Mouse (Mus musculus): ENCODE data around the gene Exph5. TPM values are rescaled to one million over a fixed set of nuclear protein-coding genes. Genes with fewer than 3 reads are reported as not detected.

Exph5 gene
- polyA plus RNA-seq, 1 experiment from 2014 or later = 0.39 TPM

- Histone ChIP-seq H3K4me1 (ENCODE audit: control insufficient read depth in 2 of 2, insufficient read depth in 2 of 2, low read length in 2 of 2) (peaks cover 9 to 13% of the 10 kb centered on the region in 2 experiments; a peak in 3 of 4 replicates), H3K4me3 (ENCODE audit: control insufficient read depth in 1 of 2, insufficient read depth in 1 of 2, low read depth in 1 of 2, low read length in 2 of 2) (no peak overlapping the region), H3K36me3 (ENCODE audit: control insufficient read depth, insufficient read depth, low read length) (peaks cover 8% of the 10 kb centered on the region; the same call in 1 of the 2 replicates), H3K27ac (replicated peaks in 1 of 2; ENCODE audit: control insufficient read depth in 1 of 2, insufficient read depth in 1 of 2, low read depth in 2 of 2, low read length in 2 of 2) (no peak overlapping the region), H3K9ac (ENCODE audit: low read length) (no peak overlapping the region), H3K9me3 (ENCODE audit: control insufficient read depth, low read length) (no peaks in the 10 kb centered on the region), H3K4me2 (ENCODE audit: low read length) (no peak overlapping the region), H3K27me3 (ENCODE audit: control insufficient read depth, insufficient read depth, low read length) (no peaks in the 10 kb centered on the region)
- WGBS = 51% methylated on average over 8 of the region's 8 CpGs
- no peak for ATAC-seq (ENCODE audit: insufficient number of reproducible peaks, insufficient read depth, low FRiP score, low read depth)
Observed at GRCm38 (mm10) chr9:53401146-53401545, 99.7 kb downstream of the Exph5 start.

DNA sequence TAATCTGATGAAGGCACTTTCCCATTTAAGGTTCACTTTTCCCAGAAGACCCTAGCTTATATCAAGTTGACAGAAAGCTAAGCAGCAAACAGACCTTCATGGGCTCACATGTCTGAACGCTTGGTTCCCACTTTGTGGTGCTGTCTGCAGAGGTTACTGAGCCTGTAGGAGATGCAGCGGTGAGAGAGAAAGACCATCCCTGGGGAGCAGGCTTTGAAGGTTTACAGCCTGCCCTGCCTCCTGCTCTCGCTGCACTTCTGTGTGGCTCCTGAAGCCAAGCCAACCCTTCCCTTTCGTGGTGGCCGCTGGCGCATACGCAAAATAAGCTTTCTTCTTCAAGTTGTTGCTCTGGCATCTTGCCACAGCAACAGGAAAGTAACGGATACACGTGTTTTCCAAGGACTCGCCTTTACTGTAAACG is 100.8 kb downstream of the Exph5 start, which contains the start of gene 4930550C14Rik:
4930550C14Rik (plus strand) TSS at position 35 of the 421 bp plus-strand sequence.
- no peak for ATAC-seq (ENCODE audit: insufficient number of reproducible peaks, insufficient read depth, low FRiP score, low read depth)
- Histone ChIP-seq H3K36me3 (ENCODE audit: control insufficient read depth, insufficient read depth, low read length) (peaks cover 8% of the 10 kb centered on the region; the same call in 1 of the 2 replicates), H3K9me3 (ENCODE audit: control insufficient read depth, low read length) (no peaks in the 10 kb centered on the region), H3K27me3 (ENCODE audit: control insufficient read depth, insufficient read depth, low read length) (no peaks in the 10 kb centered on the region), H3K4me2 (ENCODE audit: low read length) (peak within 1 kb of the TSS; percentile 57), H3K27ac (replicated peaks in 1 of 2; ENCODE audit: control insufficient read depth in 1 of 2, insufficient read depth in 1 of 2, low read depth in 2 of 2, low read length in 2 of 2) (peak within 1 kb of the TSS; percentile 6 to 47), H3K4me1 (ENCODE audit: control insufficient read depth in 2 of 2, insufficient read depth in 2 of 2, low read length in 2 of 2) (peaks cover 9 to 13% of the 10 kb centered on the region in 2 experiments; a peak in 3 of 4 replicates), H3K9ac (ENCODE audit: low read length) (peak within 1 kb of the TSS; percentile 38), H3K4me3 (ENCODE audit: control insufficient read depth in 1 of 2, insufficient read depth in 1 of 2, low read depth in 1 of 2, low read length in 2 of 2) (0 out of 4 replicates have a peak within 1 kb of the TSS, but pooled peaks of 1 of the 2 experiments have one; percentile 4)
- WGBS = 17% methylated on average over 11 of the region's 11 CpGs

GRCm38 (mm10) chr9:53402991-53403390 is 101.5 kb downstream of the Exph5 start:
- 87% methylated on average over 8 of the region's 8 CpGs for WGBS
- Histone ChIP-seq H3K4me2 (ENCODE audit: low read length) (peak overlapping the region; percentile 57), H3K9ac (ENCODE audit: low read length) (no peak overlapping the region), H3K27me3 (ENCODE audit: control insufficient read depth, insufficient read depth, low read length) (no peaks in the 10 kb centered on the region), H3K36me3 (ENCODE audit: control insufficient read depth, insufficient read depth, low read length) (peaks cover 6% of the 10 kb centered on the region; the same call in 1 of the 2 replicates), H3K9me3 (ENCODE audit: control insufficient read depth, low read length) (no peaks in the 10 kb centered on the region), H3K4me1 (ENCODE audit: control insufficient read depth in 2 of 2, insufficient read depth in 2 of 2, low read length in 2 of 2) (peaks cover 9 to 13% of the 10 kb centered on the region in 2 experiments; a peak in 3 of 4 replicates), H3K27ac (replicated peaks in 1 of 2; ENCODE audit: control insufficient read depth in 1 of 2, insufficient read depth in 1 of 2, low read depth in 2 of 2, low read length in 2 of 2) (peak overlapping the region in 1 of 2 experiments; percentile 47; a peak in 1 of 4 replicates), H3K4me3 (ENCODE audit: control insufficient read depth in 1 of 2, insufficient read depth in 1 of 2, low read depth in 1 of 2, low read length in 2 of 2) (no peak overlapping the region)
- ATAC-seq (ENCODE audit: insufficient number of reproducible peaks, insufficient read depth, low FRiP score, low read depth) = no peak

DNA sequence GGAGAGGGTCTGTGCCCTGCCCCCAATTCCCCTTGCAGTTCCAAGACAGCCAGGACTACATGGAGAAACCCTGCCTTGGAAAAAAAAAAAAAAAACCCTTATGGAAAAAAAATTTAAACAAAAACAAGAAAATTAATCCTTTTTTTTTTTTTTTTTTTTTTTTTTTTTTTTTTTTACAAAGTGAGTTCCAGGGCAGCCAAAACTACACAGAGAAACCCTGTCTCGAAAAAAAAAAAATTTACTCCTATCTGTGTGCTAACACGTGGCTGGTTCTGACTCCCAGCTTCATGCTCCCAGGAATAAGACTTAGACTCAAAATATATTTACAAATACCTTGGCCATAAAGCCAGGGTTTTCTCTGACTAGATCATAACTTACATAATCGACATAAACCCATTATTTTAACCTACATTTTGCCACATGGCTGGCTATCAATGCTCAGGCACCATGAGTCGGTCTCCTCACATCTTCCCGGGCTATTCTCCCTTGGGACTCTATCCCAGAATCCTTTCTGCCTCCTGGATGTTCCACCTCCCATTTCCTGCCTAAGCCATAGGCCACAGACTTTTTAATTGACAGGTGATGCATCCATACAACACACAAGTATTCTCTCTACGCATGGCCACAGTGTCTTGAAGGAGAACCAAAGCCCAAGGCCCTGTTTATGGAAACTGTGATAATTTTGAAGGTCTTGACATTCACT is 102.7 kb downstream of the Exph5 start:
- H3K36me3 ChIP-seq (ENCODE audit: control insufficient read depth, insufficient read depth, low read length) = peaks cover 6% of the 10 kb centered on the region; the same call in 1 of the 2 replicates
- H3K27ac ChIP-seq (replicated peaks in 1 of 2; ENCODE audit: control insufficient read depth in 1 of 2, insufficient read depth in 1 of 2, low read depth in 2 of 2, low read length in 2 of 2) = no peak overlapping the region
- no peaks in the 10 kb centered on the region for H3K9me3 ChIP-seq (ENCODE audit: control insufficient read depth, low read length)
- H3K4me1 ChIP-seq (ENCODE audit: control insufficient read depth in 2 of 2, insufficient read depth in 2 of 2, low read length in 2 of 2) = peaks cover 9 to 13% of the 10 kb centered on the region in 2 experiments; a peak in 3 of 4 replicates
- H3K27me3 ChIP-seq (ENCODE audit: control insufficient read depth, insufficient read depth, low read length) = no peaks in the 10 kb centered on the region
- no peak overlapping the region for H3K4me2 ChIP-seq (ENCODE audit: low read length)
- no peak overlapping the region for H3K4me3 ChIP-seq (ENCODE audit: control insufficient read depth in 1 of 2, insufficient read depth in 1 of 2, low read depth in 1 of 2, low read length in 2 of 2)
- WGBS = 77% methylated on average over 6 of the region's 6 CpGs
- H3K9ac ChIP-seq (ENCODE audit: low read length) = no peak overlapping the region
- ATAC-seq (ENCODE audit: insufficient number of reproducible peaks, insufficient read depth, low FRiP score, low read depth) = no peak

- H3K36me3 ChIP-seq (ENCODE audit: control insufficient read depth, insufficient read depth, low read length) = peaks cover under 1% of the 10 kb centered on the region; the same call in 1 of the 2 replicates
- 21% methylated on average over 21 of the region's 21 CpGs for WGBS
- peaks cover 9 to 13% of the 10 kb centered on the region in 2 experiments; a peak in 3 of 4 replicates for H3K4me1 ChIP-seq (ENCODE audit: control insufficient read depth in 2 of 2, insufficient read depth in 2 of 2, low read length in 2 of 2)
- H3K9ac ChIP-seq (ENCODE audit: low read length) = peak overlapping the region; percentile 68
- ATAC-seq (ENCODE audit: insufficient number of reproducible peaks, insufficient read depth, low FRiP score, low read depth) = peak; percentile 59
- H3K27me3 ChIP-seq (ENCODE audit: control insufficient read depth, insufficient read depth, low read length) = no peaks in the 10 kb centered on the region
- H3K9me3 ChIP-seq (ENCODE audit: control insufficient read depth, low read length) = no peaks in the 10 kb centered on the region
- H3K27ac ChIP-seq (replicated peaks in 1 of 2; ENCODE audit: control insufficient read depth in 1 of 2, insufficient read depth in 1 of 2, low read depth in 2 of 2, low read length in 2 of 2) = peak overlapping the region; percentile 21 to 76
- peak overlapping the region; percentile 64 for H3K4me2 ChIP-seq (ENCODE audit: low read length)
- H3K4me3 ChIP-seq (ENCODE audit: control insufficient read depth in 1 of 2, insufficient read depth in 1 of 2, low read depth in 1 of 2, low read length in 2 of 2) = peak overlapping the region; percentile 37 to 56
Observed at GRCm38 (mm10) chr9:53404753-53405722, 103.6 kb downstream of the Exph5 start.

- H3K4me2 ChIP-seq (ENCODE audit: low read length) = no peak overlapping the region
- H3K9me3 ChIP-seq (ENCODE audit: control insufficient read depth, low read length) = no peaks in the 10 kb centered on the region
- H3K36me3 ChIP-seq (ENCODE audit: control insufficient read depth, insufficient read depth, low read length) = no peaks in the 10 kb centered on the region
- no peak overlapping the region for H3K9ac ChIP-seq (ENCODE audit: low read length)
- ATAC-seq (ENCODE audit: insufficient number of reproducible peaks, insufficient read depth, low FRiP score, low read depth) = no peak
- no peak overlapping the region for H3K27ac ChIP-seq (replicated peaks in 1 of 2; ENCODE audit: control insufficient read depth in 1 of 2, insufficient read depth in 1 of 2, low read depth in 2 of 2, low read length in 2 of 2)
- H3K27me3 ChIP-seq (ENCODE audit: control insufficient read depth, insufficient read depth, low read length) = no peaks in the 10 kb centered on the region
- no peak overlapping the region for H3K4me3 ChIP-seq (ENCODE audit: control insufficient read depth in 1 of 2, insufficient read depth in 1 of 2, low read depth in 1 of 2, low read length in 2 of 2)
- H3K4me1 ChIP-seq (ENCODE audit: control insufficient read depth in 2 of 2, insufficient read depth in 2 of 2, low read length in 2 of 2) = peaks cover 4 to 8% of the 10 kb centered on the region in 2 experiments; a peak in 3 of 4 replicates
- 77% methylated on average over 4 of the region's 4 CpGs for WGBS
Observed at GRCm38 (mm10) chr9:53408548-53408947, 107.1 kb downstream of the Exph5 start.

- 56% methylated on average over 2 of the region's 2 CpGs for WGBS
- Histone ChIP-seq H3K36me3 (ENCODE audit: control insufficient read depth, insufficient read depth, low read length) (no peaks in the 10 kb centered on the region), H3K27ac (replicated peaks in 1 of 2; ENCODE audit: control insufficient read depth in 1 of 2, insufficient read depth in 1 of 2, low read depth in 2 of 2, low read length in 2 of 2) (no peak overlapping the region), H3K4me3 (ENCODE audit: control insufficient read depth in 1 of 2, insufficient read depth in 1 of 2, low read depth in 1 of 2, low read length in 2 of 2) (no peak overlapping the region), H3K9ac (ENCODE audit: low read length) (no peak overlapping the region), H3K4me2 (ENCODE audit: low read length) (no peak overlapping the region), H3K4me1 (ENCODE audit: control insufficient read depth in 2 of 2, insufficient read depth in 2 of 2, low read length in 2 of 2) (peaks cover 4 to 8% of the 10 kb centered on the region in 2 experiments; a peak in 3 of 4 replicates), H3K9me3 (ENCODE audit: control insufficient read depth, low read length) (no peaks in the 10 kb centered on the region), H3K27me3 (ENCODE audit: control insufficient read depth, insufficient read depth, low read length) (no peaks in the 10 kb centered on the region)
- no peak for ATAC-seq (ENCODE audit: insufficient number of reproducible peaks, insufficient read depth, low FRiP score, low read depth)
Observed at GRCm38 (mm10) chr9:53408953-53409361, 107.5 kb downstream of the Exph5 start.

Data from heart, embryonic 14.5 days (tissue).